Mouse (Mus musculus) gastrocnemius, postnatal 14 days (tissue): ENCODE data around the gene Lix1l. TPM values are rescaled to one million over a fixed set of nuclear protein-coding genes. Genes with fewer than 3 reads are reported as not detected.
A peak's percentile ranks its signal among the peaks of the same experiment; 100 is the strongest.
"Not testable (repeated sequence)": the region's sequence is repeated elsewhere in the genome, so short reads cannot be mapped to it uniquely, and the experiment has no call there.

ENCODE experiments used
- DNase-seq: peaks from one replicate; pipeline ENCODE4 v3.0.0; 2021; ENCODE audit warnings: mixed read lengths
- intact Hi-C: fragments of 180-260 bp; cut with DNase I; formaldehyde crosslinking; loops from one replicate; pipeline ENCODE4 v1.15.1; 2025; ENCODE audit warnings: low total_unique reads
- total RNA-seq, 2 experiments: library from RNA; stranded (reverse); gene quantifications; 2 replicates each; pipeline ENCODE4 v1.2.3; 2021

Lix1l gene
- total RNA-seq, 2 experiments from 2014 or later, result 13.6 to 16.4 TPM

DNA sequence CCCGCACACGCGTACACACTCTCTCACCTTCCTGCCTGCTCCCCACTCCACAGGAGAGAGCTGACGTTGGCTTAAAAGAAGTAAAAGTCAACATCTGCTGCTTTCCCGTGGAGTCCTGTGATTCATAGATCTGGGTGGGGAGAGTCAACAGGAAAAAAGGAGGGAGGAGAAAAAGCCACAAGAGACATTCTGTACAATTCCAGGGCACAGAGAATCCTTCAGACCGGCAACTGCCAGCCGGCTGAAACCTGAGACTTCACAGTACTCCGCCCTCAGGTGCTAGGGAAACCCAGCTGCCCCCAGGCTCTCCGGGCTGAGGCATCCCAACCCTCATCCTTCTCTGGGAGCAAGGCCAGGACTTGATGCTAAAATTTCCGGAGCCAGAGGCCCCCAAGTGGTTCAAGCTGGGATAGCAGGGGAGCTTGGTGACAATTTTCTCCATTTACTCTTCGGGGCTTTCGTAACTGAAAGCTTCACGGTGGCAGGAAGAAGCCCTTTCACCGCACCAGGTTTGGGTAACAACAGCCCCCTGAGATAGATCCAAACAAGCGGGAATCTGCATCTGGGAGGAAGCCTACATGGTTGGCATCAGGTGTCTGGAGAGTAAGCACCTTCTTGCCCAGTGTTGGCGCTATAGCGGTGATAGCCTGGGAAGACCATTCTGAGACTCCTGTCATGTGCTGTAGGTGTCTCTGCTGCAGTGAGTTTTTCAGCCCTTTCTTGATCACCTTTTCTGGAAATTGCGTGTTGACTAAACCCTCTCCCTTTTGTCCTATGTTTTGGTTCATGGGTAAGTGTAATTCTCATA is 62.7 kb downstream of the Lix1l start:
- intact Hi-C loops, result no loop called here
- peak; percentile 82 for DNase-seq

DNA sequence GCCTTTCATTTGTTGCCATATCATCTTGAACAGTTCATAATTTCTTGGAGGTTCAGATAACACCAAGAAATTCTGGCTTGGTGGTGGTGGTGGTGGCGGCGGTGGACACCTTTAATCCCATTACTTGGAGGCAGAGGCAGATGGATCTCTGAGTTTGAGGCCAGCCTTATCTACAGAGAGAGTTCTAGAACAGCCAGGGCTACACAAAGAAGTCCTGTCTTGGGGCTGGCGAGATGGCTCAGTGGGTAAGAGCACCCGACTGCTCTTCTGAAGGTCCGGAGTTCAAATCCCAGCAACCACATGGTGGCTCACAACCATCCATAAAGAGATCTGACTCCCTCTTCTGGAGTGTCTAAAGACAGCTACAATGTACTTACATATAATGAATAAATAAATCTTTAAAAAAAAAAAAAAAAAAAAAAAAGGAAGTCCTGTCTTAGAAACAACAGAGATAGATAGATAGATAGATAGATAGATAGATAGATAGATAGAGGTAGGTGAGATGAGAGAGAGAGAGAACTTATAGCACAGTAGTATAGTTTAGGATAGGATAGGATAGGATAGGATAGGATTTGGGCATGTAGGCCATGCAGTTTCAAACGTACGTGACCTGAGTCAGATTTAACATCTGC is 64.9 kb downstream of the Lix1l start:
- intact Hi-C loops, result not testable (repeated sequence)

DNA sequence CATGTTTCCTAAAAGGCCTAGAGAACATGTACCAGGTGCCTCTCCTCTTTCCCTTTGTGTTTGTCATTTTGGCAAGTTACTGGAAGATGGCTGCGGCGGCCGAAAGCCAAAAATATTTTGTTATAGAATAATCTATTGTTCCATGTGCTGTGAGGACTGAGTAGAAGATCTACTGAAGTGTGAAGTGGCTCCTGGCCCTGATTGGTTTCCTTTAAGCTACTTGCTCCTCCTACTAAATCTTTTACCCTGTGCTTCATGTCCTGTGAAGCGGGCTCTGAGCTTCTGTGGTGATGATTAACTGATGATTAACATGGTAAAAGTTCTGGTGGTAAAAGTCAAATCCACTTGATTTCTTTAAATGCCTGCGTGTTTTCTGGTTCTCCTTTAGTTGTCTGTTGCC is 66.0 kb downstream of the Lix1l start:
- no peak for DNase-seq
- intact Hi-C loops, result no loop called here

More for the DNA sequence above, 64.9 kb downstream of the Lix1l start:
- not testable (repeated sequence) for DNase-seq

DNA sequence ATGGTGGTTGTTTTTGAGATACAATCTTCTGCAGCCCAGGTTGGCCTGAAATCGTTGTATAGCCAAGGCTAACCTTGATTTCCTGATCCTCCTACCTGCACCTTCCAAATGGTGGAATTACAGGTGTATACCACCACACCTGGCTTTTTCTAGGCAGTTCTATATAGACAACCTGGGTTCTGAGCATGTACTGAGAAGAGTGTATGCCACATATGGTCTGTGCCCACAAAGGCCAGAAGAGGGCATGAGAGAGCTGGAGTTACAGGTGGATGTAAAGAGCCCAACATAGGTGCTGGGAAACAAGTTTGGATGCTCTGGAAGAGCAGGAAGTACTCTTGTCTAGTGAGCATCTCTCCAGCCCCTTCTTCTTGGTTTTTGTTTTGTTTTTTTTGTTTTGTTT is 66.4 kb downstream of the Lix1l start:
- DNase-seq, result no peak
- intact Hi-C loops, result no loop called here

DNA sequence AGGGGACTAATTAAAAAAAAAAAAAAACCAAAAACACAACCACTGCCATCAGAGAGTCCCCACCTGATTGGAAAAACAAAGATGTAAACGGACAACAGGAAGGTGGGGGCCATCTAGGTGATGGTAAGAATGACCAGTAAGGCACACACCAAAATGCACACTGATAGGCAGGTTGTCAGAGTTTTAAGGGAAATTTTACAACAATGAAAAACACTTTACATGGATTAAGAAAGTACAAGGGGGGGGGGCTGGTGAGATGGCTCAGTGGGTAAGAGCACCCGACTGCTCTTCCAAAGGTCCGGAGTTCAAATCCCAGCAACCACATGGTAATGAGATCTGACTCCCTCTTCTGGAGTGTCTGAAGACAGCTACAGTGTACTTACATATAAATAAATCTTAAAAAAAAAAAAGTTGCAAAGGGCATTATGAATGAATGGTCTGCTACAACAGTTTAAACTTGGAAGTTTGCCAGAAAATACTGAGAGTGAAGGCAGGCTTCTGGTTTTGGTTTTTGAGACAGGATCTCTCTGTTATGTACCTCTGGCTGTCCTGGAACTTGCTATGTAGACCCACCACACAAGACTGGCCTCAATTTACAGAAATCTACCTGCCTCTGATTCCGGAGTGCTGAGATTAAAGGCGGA is 67.6 kb downstream of the Lix1l start:
- no peak for DNase-seq
- intact Hi-C loops, result no loop called here

DNA sequence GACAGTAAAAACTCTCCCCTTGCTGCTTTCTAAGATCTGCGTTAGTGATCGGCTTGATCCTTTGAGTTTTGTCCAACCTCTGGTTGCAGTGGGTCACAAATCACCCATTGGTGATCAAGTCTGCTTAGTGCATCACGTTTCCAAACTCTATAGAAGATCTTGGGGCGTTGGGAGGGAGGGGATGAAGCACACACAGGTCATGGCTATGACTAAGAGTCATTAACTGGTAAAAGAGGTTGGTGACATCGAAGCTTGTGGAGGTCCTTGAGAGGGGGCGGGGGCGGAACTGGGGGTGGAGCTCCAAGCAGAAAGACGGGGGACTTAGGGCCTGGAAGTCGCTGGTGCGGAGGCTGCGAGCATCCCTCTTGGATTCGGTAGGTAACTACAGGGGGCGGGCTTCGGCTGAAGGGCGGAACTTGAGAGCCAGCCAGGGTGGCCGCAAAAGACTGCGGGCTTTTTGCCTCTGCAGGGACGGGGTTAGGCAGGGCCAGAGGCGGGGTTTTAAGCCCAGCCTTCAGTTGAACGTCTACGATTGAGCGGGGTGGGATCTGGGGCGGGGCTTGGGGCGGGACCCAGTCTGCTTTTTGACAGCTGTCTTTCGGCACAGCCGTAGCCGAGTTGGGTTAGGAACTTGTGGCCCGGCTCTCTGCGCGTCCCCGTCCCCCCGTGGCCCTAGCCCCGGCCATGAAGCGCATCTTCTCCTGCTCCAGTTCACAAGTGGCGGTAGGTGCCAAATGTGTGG is 68.9 kb downstream of the Lix1l start, which contains the start of gene Ankrd35:
Gene Ankrd35, plus strand, starts transcription at position 405 of the 742 bp plus-strand sequence.
- intact Hi-C loops, result no loop called here
- peak; percentile 86 for DNase-seq

DNA sequence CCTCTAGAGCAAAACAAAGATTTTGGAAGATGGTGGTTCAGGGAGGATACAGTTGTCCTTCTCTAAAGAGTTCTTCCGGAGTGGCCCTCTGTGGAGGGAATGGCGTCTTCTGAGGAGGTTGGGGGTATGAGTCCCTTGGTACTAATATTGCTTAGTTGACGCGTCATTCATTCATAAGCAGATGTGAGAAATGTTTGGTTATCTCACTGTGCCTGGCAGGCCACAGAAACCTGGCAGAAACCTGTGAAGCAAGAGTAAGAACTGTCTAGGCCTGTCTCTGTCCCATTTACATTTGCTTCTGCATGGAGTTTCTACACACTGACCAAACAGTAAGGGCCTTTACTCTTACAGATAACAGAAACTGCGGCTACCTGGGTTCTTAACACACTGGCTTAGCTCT is 70.6 kb downstream of the Lix1l start:
- DNase-seq, result no peak
- intact Hi-C loops, result no loop called here

DNA sequence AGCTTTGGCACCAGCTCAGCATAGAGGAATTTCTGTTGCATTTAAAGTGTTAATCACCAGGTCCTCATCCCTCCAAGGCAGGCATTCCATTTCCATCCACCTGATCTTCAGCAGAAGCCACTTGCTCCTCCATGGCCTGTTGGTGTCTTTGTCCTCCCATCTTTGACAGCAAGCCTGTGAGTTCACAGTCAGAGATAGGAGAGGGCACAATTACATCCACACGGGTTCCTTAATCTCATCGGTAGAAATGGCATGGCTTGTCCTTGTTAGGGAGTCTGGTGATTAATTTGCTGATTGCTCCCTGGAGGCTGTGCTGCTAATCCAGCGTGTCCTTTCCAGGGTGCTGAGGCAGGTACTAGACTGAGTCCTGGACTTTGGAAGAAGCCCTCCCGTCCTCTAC is 72.6 kb downstream of the Lix1l start:
- DNase-seq, result no peak
- intact Hi-C loops, result no loop called here

DNA sequence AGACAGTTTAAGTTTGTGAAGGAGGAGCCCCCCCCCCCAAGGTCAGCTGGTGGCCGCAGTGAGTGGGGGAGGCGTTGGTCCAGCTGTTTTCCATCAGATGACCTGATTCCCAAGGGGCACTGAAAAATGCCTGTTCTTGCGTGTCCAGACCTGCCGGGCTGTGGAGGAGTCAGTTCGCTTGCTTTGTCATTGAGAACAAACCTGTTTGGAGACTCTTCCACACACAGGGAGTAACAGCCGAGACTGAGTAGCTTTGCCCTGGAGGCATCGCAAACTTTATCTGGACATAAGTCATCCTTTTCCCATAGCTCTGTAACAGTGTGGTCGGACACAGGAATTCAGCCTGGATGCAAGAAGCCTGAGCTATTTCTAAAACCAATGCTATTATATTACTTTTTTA is 73.5 kb downstream of the Lix1l start:
- intact Hi-C loops, result no loop called here
- no peak for DNase-seq

DNA sequence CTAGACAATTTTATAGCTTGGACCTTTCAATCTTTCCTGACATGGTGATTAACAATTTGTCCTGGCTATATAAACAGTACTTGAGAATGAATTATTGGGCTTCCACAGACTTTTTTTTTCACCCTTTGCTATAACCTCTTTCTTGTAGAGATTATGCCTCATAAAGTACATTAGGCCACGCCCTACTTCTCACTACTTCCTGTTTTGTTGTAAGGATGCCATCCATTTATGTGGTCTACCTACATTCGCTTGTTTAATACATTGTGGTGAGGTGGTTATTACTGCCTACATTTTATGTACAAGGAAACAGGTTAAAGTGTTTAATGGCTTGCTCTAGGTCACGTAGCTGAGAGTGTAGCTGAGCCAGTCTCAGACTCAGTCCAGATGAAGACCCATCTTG is 74.2 kb downstream of the Lix1l start:
- intact Hi-C loops, result no loop called here
- DNase-seq, result no peak

DNA sequence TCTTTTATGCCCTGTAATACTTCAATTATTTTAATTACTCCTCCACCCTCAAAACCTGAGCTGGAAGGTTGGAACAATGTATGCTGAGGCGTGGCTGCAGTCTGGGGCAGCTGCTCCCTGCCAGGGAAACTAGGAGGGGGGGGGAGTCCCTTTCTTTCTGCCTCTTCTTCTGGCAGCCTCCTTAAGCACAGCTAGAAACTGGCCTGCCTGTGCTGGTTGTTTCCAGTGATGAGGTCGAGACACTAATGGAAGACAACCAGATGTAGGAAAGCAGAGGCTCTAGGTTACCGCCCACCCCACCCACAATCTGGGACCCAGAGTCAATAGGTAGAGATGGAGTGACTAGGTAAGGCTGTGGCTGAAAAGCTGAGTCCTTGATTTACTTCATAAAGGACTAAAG is 74.7 kb downstream of the Lix1l start:
- no peak for DNase-seq
- intact Hi-C loops, result no loop called here

Other genes starting within 250 kb of the Lix1l start
- gene BC107364, start 148.8 kb upstream of the Lix1l start, total RNA-seq, result not detected
- 100 to 1,000 TPM; 460 to 465 TPM for gene Hfe2, start 76.0 kb upstream of the Lix1l start, total RNA-seq
- 100 to 1,000 TPM; 288 to 458 TPM for gene Txnip, start 43.2 kb upstream of the Lix1l start, total RNA-seq
- 1 to 10 TPM; 1.2 to 1.5 TPM for gene Gm16253, start 24.2 kb upstream of the Lix1l start, total RNA-seq
- 10 to 100 TPM; 30.3 to 34.0 TPM for gene Polr3gl, start 7.0 kb upstream of the Lix1l start, total RNA-seq
- 1 to 10 TPM in 1 of 2 experiments, under 1 TPM in 1; 0.66 to 1.9 TPM for gene Ankrd34a, start 4.5 kb upstream of the Lix1l start, total RNA-seq
- gene Rbm8a, start 28.8 kb downstream of the Lix1l start, total RNA-seq, result 10 to 100 TPM; 36.6 to 44.1 TPM
- 10 to 100 TPM; 22.3 to 22.4 TPM for gene Pex11b, start 34.2 kb downstream of the Lix1l start, total RNA-seq
- gene Gm42957, start 34.3 kb downstream of the Lix1l start, total RNA-seq, result under 1 TPM; 0.13 to 0.25 TPM
- gene Itga10, start 44.4 kb downstream of the Lix1l start, total RNA-seq, result 1 to 10 TPM; 2.9 to 3.0 TPM
- gene Ankrd35, start 69.0 kb downstream of the Lix1l start, total RNA-seq, result 1 to 10 TPM; 1.0 to 2.3 TPM
- gene Pias3, start 95.2 kb downstream of the Lix1l start, total RNA-seq, result 10 to 100 TPM; 10.4 to 12.1 TPM
- gene Nudt17, start 107.4 kb downstream of the Lix1l start, total RNA-seq, result under 1 TPM; 0.96 to 1.00 TPM
- gene Polr3c, start 126.5 kb downstream of the Lix1l start, total RNA-seq, result 10 to 100 TPM; 16.0 to 18.7 TPM
- 10 to 100 TPM; 53.8 to 89.7 TPM for gene Rnf115, start 126.5 kb downstream of the Lix1l start, total RNA-seq
- not detected for gene Pdzk1, start 228.1 kb downstream of the Lix1l start, total RNA-seq
- not detected for gene Cd160, start 228.2 kb downstream of the Lix1l start, total RNA-seq